ENCODE assay signal across 8 mouse cellular contexts in the genomic region with DNA sequence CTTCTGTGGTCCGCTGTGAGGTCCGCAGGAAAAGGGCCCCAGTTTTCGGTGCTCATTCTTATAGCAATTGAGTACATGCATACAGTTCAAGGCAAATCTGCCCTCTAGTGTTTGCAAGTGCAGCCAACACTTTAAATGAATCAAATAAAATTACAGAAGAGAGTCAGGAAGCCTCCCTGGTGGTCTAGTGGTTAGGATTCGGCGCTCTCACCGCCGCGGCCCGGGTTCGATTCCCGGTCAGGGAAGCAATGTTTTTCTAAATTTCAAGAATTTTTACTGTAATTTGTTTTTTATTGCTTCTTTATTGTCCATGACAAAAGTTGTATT. TPM values are rescaled to one million over a fixed set of nuclear protein-coding genes. Genes with fewer than 3 reads are reported as not detected.
DNase-seq lines count a peak whose midpoint lies in the region; ATAC-seq and TF ChIP-seq lines count a peak whose summit lies in the region.

No protein-coding gene starts in this region.

- peak; percentile 87 for ATAC-seq in embryonic facial prominence, embryonic 15.5 days (ENCODE audit: insufficient number of reproducible peaks, low FRiP score, low TSS enrichment, low read depth)
- ATAC-seq in kidney, embryonic 14.5 days (ENCODE audit: low FRiP score, low TSS enrichment): peak; percentile 97
- peak; percentile 97 for ATAC-seq in monocyte, adult 5-6 weeks (replicated peaks; ENCODE audit: insufficient number of reproducible peaks, low FRiP score, low TSS enrichment, poor library complexity, severe bottlenecking)

- peak; percentile 91 for DNase-seq in A20 (ENCODE audit: low read depth, low spot score)
- DNase-seq in heart, adult 9 months (ENCODE audit: low spot score in 2 of 2): peak; percentile 70 to 88
- peak; percentile 71 for DNase-seq in liver
- peak; percentile 69 to 84 for DNase-seq in spleen, postnatal 4 days (ENCODE audit: low spot score in 2 of 2)

- TF ChIP-seq POLR2A in bone marrow, adult 2 months (IDR thresholded peaks at IDR 0.05; ENCODE audit: borderline replicate concordance, control insufficient read depth, low read depth, low read length): no peak

- peak overlapping the region; percentile 57 for H3K4me3 ChIP-seq in bone marrow, adult 2 months (replicated peaks; ENCODE audit: control insufficient read depth, low read depth, low read length)
- peak overlapping the region; percentile 49 for H3K4me3 ChIP-seq in embryonic facial prominence, embryonic 15.5 days (replicated peaks)
- H3K4me3 ChIP-seq in kidney, embryonic 14.5 days (ENCODE audit: low read length): peak overlapping the region; percentile 43

- H3K4me1 ChIP-seq in bone marrow, adult 2 months (ENCODE audit: control insufficient read depth, insufficient read depth, low read length): no peaks in the 10 kb centered on the region; the same call in 1 of the 2 replicates
- no peaks in the 10 kb centered on the region for H3K4me1 ChIP-seq in embryonic facial prominence, embryonic 15.5 days
- H3K4me1 ChIP-seq in kidney, embryonic 14.5 days (ENCODE audit: control insufficient read depth, insufficient read depth, low read length): no peaks in the 10 kb centered on the region; the same call in 1 of the 2 replicates

- no peaks in the 10 kb centered on the region for H3K36me3 ChIP-seq in embryonic facial prominence, embryonic 15.5 days
- no peaks in the 10 kb centered on the region for H3K36me3 ChIP-seq in kidney, embryonic 14.5 days (ENCODE audit: control insufficient read depth, insufficient read depth, low read length)

- H3K9me3 ChIP-seq in embryonic facial prominence, embryonic 15.5 days (replicated peaks): no peaks in the 10 kb centered on the region
- H3K9me3 ChIP-seq in kidney, embryonic 14.5 days (ENCODE audit: control insufficient read depth, low read length): no peaks in the 10 kb centered on the region

- no peak overlapping the region for H3K27ac ChIP-seq in bone marrow, adult 2 months (ENCODE audit: control insufficient read depth, insufficient read depth, low read depth, low read length, poor library complexity)
- H3K27ac ChIP-seq in embryonic facial prominence, embryonic 15.5 days (replicated peaks): no peak overlapping the region
- no peak overlapping the region for H3K27ac ChIP-seq in kidney, embryonic 14.5 days (ENCODE audit: low read depth, low read length)

- H3K27me3 ChIP-seq in embryonic facial prominence, embryonic 15.5 days: no peaks in the 10 kb centered on the region
- H3K27me3 ChIP-seq in kidney, embryonic 14.5 days (ENCODE audit: control insufficient read depth, insufficient read depth, low read length): no peaks in the 10 kb centered on the region

- peak overlapping the region; percentile 40 for H3K4me2 ChIP-seq in embryonic facial prominence, embryonic 15.5 days (replicated peaks)
- peak overlapping the region; percentile 30 for H3K4me2 ChIP-seq in kidney, embryonic 14.5 days (replicated peaks; ENCODE audit: low read depth, low read length)

- no peak overlapping the region for H3K9ac ChIP-seq in embryonic facial prominence, embryonic 15.5 days
- peak overlapping the region; percentile 42; the same call in 1 of the 2 replicates for H3K9ac ChIP-seq in kidney, embryonic 14.5 days (ENCODE audit: low read depth, low read length)

- TF ChIP-seq CTCF in bone marrow, adult 2 months (IDR thresholded peaks at IDR 0.05; ENCODE audit: control insufficient read depth, insufficient read depth, low read length): peak; percentile 33; the same call in 1 of the 2 replicates

- under 1% methylated on average over 11 of the region's 11 CpGs for WGBS in bone marrow, adult 2 months
- WGBS in embryonic facial prominence, embryonic 15.5 days: 6% methylated on average over 11 of the region's 11 CpGs
- WGBS in kidney, embryonic 14.5 days: 4% methylated on average over 11 of the region's 11 CpGs

RNA-seq across cellular contexts. Expression of a gene that starts 7.8 kb away (rescaled TPM):
- 26.2 and 35.6 TPM in 2 replicates for polyA plus RNA-seq in bone marrow, adult 2 months (2011; ENCODE audit: insufficient read depth, insufficient read length, low replicate concordance, missing spikeins)
- polyA plus RNA-seq in embryonic facial prominence, embryonic 15.5 days (2015; fragmentation: Nextera tagmentation; extraction: Ambion mirVana): 8.8 and 9.6 TPM in 2 replicates
- polyA plus RNA-seq in kidney, embryonic 14.5 days (2014; fragmentation: Nextera tagmentation; extraction: Ambion mirVana): 16.8 and 19.1 TPM in 2 replicates
- 13.8 to 20.5 TPM (median 15.5 TPM) in 3 replicates for total RNA-seq in monocyte, adult 5-6 weeks (2017)

RNA-seq across cellular contexts. Expression of a gene that starts 31.7 kb away (rescaled TPM):
- 0.50 and 0.77 TPM in 2 replicates for polyA plus RNA-seq in bone marrow, adult 2 months (2011; ENCODE audit: insufficient read depth, insufficient read length, low replicate concordance, missing spikeins)
- 6.4 and 7.1 TPM in 2 replicates for polyA plus RNA-seq in embryonic facial prominence, embryonic 15.5 days (2015; fragmentation: Nextera tagmentation; extraction: Ambion mirVana)
- 4.3 and 7.0 TPM in 2 replicates for polyA plus RNA-seq in kidney, embryonic 14.5 days (2014; fragmentation: Nextera tagmentation; extraction: Ambion mirVana)
- not detected in 3 replicates for total RNA-seq in monocyte, adult 5-6 weeks (2017)
